Mouse (Mus musculus): ENCODE measurements at regions not wholly inside any gene's neighbourhood (a gene's known extent, or its start where the extent isn't known, plus 50 kb on each side); places are given as distances from the start of the nearest gene placed in this dataset.

GRCm38 (mm10) chr9:49884516-49885343 is 86.0 kb upstream of the Ncam1 start:
- no peak for TF ChIP-seq POLR2A (IDR thresholded peaks at IDR 0.05; ENCODE audit: borderline replicate concordance, extremely low read depth, insufficient read depth, insufficient read length, poor library complexity, severe bottlenecking)
- no peak for TF ChIP-seq CTCF (IDR thresholded peaks at IDR 0.05; ENCODE audit: borderline replicate concordance, extremely low read depth, insufficient read depth, insufficient read length)

All from brain, embryonic 14.5 days (tissue).